Mouse (Mus musculus) layer of hippocampus, postnatal 10 days (tissue): Measurements from ENCODE around the gene Fcgr3. TPM values are rescaled to one million over a fixed set of nuclear protein-coding genes. Genes with fewer than 3 reads are reported as not detected.

Source experiments
- DNase-seq, 2 experiments: peaks; one replicate each; pipeline ENCODE4 v3.0.0; 2021; ENCODE audit warnings: low spot score in 2 of 2
- microRNA-seq, 2 experiments: library from miRNA; unstranded; fragments of <30 nt; microRNA quantifications; one replicate each; pipeline ENCODE4 v1.2.0; 2021
- total RNA-seq, 2 experiments: library from RNA; stranded (reverse); gene quantifications; 2 replicates each; pipeline ENCODE4 v1.2.3; 2021

Gene Fcgr3
- total RNA-seq, 2 experiments from 2014 or later: 10.5 to 12.7 TPM

DNA sequence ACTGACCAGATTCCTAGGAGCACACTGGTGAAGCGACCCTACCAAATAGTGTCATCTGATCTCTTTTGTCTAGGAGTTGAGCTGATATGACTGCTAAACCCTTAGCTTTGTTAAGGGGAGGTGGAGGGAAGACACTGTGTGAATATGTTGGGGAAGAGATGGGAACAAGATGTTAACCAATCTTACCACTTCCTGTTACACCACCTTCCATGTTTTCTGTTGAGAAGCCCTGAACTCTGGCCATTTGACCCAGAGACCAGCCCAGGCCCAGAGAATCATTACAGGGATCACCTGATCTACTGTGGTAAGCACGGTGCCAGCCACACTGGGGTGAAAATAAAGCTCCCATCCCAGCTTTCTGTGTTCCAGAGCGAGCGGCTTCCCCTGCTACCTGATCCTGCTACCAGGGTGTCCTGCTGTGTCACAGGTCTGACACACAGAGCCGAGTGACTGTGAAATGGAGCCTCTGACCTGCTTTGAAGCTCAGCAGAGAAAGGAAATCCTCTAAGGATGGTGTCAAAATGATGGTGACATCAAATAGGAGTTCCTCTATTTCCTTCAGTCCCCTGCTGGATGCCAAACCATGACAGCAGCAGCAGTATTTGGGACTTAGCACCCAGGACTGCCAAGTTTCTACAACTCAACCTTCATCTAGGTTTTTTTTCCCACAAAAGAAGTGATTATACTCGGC lies 47.1 kb downstream of the Fcgr3 start:
- no peak for DNase-seq

DNA sequence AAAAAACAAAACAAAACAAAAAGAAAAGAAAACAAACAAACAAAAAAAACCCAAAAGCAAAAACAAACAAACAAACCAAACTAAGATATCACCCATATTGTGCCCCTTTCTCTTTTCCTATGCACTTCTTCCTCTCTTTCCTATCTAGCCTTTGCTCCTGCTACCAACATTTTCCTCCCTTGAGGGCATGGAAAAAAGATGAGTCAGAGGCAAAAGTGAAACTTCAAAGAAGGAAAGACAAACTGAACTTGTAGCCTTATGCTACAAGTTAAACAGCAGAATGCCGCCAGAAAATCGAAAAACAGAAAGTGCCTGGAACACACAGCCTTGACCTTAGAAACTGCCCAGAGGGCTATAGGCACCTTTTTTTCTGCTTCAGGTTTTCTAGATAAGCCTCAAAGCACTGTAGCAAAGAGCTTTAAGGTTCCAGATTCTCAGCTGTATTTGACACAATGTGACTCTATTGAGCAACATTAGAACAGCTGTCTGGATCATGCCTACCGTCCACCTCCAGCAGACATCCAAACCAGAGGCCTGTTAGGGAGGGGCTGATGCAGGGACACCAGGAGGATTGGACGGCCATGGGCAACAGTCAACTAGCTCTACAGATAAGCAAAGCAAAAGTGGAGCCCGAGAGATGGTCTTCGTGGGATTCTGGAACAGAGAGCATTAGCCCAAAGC lies 47.9 kb downstream of the Fcgr3 start:
- DNase-seq: no peak

DNA sequence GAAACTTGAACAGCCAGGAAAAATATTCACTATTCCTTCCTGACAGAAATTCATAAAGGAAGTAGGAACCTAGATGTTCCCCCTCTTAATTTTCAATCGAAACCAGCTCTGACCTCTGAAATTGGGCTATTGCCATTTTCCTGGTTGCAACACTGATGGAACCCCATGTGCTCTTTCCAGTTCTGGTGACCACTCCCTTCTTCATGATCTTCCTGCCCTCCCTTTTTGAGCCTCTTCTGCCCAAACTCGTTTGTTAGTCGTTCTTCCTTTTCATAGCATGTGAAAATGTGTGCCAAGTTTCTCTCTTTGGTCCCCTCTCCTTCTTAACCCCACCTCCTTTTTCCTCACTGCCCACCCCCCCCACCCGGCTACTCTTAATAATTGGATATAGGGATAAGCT lies 53.0 kb downstream of the Fcgr3 start:
- no peak for DNase-seq

DNA sequence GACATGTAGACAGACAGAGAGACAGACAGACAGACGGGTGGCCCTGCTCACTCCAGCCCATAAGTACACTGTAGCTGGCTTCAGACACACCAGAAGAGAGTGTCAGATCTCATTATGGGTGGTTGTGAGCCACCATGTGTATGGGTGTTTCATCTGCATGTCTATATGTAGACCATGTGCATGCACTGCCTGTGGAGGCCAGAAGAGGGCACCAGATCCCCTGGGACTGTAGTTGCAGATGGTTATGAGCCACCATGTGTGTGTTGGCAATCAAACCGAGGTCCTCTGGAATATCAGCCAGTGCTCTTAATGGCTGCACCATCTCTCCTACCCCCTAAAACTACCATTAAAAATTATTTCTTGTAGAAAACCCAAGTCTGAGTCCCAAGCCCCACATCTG lies 57.8 kb downstream of the Fcgr3 start:
- no peak for DNase-seq

DNA sequence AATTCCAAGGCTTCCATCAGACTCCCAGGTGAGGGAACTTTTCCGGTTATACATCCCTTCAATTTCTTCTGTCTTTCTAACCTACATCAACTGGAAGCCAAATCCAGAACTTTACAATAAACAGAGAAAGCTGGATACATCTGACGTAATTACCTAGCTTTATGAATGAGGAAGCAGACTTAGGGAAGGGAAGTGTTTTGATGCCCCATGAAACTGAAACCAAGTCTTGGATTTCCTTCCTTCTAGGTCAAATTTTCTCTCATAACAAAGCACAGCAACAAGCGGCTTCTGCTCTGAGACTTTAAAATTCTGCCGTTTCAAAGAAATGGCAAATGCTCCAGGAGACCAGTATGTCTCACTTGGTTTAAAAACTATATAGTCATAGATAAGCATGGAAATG lies 58.4 kb downstream of the Fcgr3 start:
- DNase-seq: no peak

DNA sequence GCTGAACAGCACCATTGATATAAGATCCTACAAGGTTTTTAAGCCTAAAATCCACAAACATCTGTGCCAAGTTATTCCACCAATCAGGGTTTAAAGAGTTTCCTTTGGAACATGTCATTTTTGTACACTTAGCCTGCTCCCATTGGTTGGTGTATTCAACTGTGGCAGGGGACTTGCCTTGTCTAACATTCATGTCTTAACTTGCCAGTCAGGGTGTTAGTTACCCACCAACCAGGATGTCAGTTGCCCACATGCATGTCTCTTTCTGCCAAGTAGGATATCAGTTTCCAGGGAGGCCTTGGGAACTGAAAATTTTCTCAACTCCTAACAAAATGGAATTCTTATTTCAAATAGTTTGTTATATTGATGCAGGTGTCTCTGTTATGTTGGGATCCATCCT lies 59.1 kb downstream of the Fcgr3 start:
- no peak for DNase-seq

DNA sequence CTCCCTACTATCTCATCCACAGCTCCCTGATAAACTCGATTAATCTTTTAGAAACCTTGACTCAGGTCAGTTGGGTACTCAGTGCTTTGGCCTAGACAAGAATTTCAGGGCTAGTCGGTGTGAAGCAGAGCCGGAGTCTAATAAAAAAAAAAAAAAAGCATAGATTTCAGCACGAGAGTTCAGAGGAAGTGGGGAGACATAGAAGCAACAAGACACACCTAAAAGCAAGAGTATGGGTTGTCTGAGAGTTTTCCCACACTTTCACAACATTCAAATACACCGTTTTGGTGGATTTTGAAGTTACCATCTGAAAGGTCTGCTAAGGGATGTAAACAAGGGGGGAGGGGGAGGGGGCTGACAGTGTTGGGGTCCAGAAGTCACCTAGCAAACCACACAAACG lies 59.7 kb downstream of the Fcgr3 start:
- DNase-seq: no peak

Small RNA genes within 50 kb of the gene (microRNA-seq; reads per million reads assigned to microRNA genes)
- gene Gm27552 (0 reads per million in 2 experiments), gene Gm27844 (0 reads per million in 2 experiments), gene Mir6546 (1.6 to 3.1 reads per million in 2 experiments)

Other genes starting within 250 kb of the Fcgr3 start
- gene Atf6, start 197.2 kb downstream of the Fcgr3 start, total RNA-seq: 10 to 100 TPM; 22.6 to 23.1 TPM
- gene Gm26620, start 179.9 kb downstream of the Fcgr3 start, total RNA-seq: under 1 TPM; 0.62 to 0.87 TPM
- 10 to 100 TPM; 15.5 to 16.3 TPM for gene Dusp12, start 179.4 kb downstream of the Fcgr3 start, total RNA-seq
- gene Fcrlb, start 152.0 kb downstream of the Fcgr3 start, total RNA-seq: under 1 TPM; 0.51 to 0.66 TPM
- gene Fcrla, start 137.4 kb downstream of the Fcgr3 start, total RNA-seq: not detected
- 1 to 10 TPM; 2.5 to 4.3 TPM for gene Fcgr2b, start 88.4 kb downstream of the Fcgr3 start, total RNA-seq
- not detected for gene Fcgr4, start 46.0 kb downstream of the Fcgr3 start, total RNA-seq
- gene Cfap126, start 49.0 kb upstream of the Fcgr3 start, total RNA-seq: 1 to 10 TPM; 3.1 to 3.3 TPM
- gene Sdhc, start 85.7 kb upstream of the Fcgr3 start, total RNA-seq: 100 to 1,000 TPM; 223 to 233 TPM
- not detected for gene Mpz, start 85.8 kb upstream of the Fcgr3 start, total RNA-seq
- 10 to 100 TPM; 16.9 to 18.0 TPM for gene Pcp4l1, start 131.3 kb upstream of the Fcgr3 start, total RNA-seq
- not detected for gene Nr1i3, start 149.0 kb upstream of the Fcgr3 start, total RNA-seq
- gene Tomm40l, start 157.6 kb upstream of the Fcgr3 start, total RNA-seq: 10 to 100 TPM; 65.5 to 66.3 TPM
- 1 to 10 TPM; 2.1 to 4.6 TPM for gene Apoa2, start 160.1 kb upstream of the Fcgr3 start, total RNA-seq
- gene Fcer1g, start 169.4 kb upstream of the Fcgr3 start, total RNA-seq: 10 to 100 TPM; 15.2 to 16.7 TPM
- 1 to 10 TPM; 5.6 to 7.1 TPM for gene Adamts4, start 185.5 kb upstream of the Fcgr3 start, total RNA-seq
- 100 to 1,000 TPM; 235 to 249 TPM for gene Ndufs2, start 186.5 kb upstream of the Fcgr3 start, total RNA-seq
- 10 to 100 TPM; 65.4 to 67.1 TPM for gene B4galt3, start 205.4 kb upstream of the Fcgr3 start, total RNA-seq
- gene Ppox, start 216.3 kb upstream of the Fcgr3 start, total RNA-seq: 10 to 100 TPM; 28.8 to 30.0 TPM
- gene Usp21, start 223.1 kb upstream of the Fcgr3 start, total RNA-seq: 10 to 100 TPM; 49.0 to 57.3 TPM
- gene Ufc1, start 230.1 kb upstream of the Fcgr3 start, total RNA-seq: 100 to 1,000 TPM; 102 to 114 TPM